Mouse (Mus musculus): ENCODE results near the gene Clmn. TPM values are rescaled to one million over a fixed set of nuclear protein-coding genes. Genes with fewer than 3 reads are reported as not detected.

Gene Clmn
- polyA plus RNA-seq, 1 experiment, result 0.05 TPM

DNA sequence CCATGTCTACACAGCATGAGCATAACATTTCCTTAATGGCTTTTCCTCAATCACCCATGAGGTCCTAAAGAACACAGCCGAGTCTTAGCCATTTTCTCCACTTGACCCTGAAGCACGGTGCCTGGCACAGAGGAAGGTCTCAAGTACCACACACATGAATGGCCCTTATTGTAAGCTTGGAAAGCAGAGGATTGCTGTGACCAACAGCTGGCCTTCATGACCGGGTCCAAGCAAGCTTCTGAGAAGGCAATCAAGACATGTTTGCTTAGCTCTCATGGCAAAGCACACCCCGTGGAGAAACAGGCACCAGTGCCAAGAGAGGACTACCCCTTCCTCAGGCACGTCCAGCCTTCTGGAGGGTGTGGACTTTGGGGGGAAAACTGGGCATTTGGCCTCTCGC, 3.0 kb upstream of the Clmn start:
- Histone ChIP-seq H3K4me3 (ENCODE audit: insufficient read depth, poor library complexity, severe bottlenecking) (no peak overlapping the region), H3ac (ENCODE audit: control insufficient read depth, insufficient read length, low read depth) (no peak overlapping the region), H3K79me3 (ENCODE audit: low read depth) (no peaks in the 10 kb centered on the region), H3K27me3 (ENCODE audit: control insufficient read depth, insufficient read depth, insufficient read length) (peaks cover 29% of the 10 kb centered on the region), H3K79me2 (ENCODE audit: control insufficient read depth, insufficient read depth) (no peaks in the 10 kb centered on the region), H3K36me3 (ENCODE audit: control insufficient read depth, insufficient read depth) (no peaks in the 10 kb centered on the region)
- TF ChIP-seq MAX (IDR thresholded peaks at IDR 0.05) (no peak), CTCF (IDR thresholded peaks at IDR 0.05; ENCODE audit: control insufficient read depth, insufficient read depth, insufficient read length) (no peak), MYOD1 (IDR thresholded peaks at IDR 0.05; ENCODE audit: control insufficient read depth, insufficient read length, low read depth) (no peak), USF1 (IDR thresholded peaks at IDR 0.05; ENCODE audit: low read depth) (no peak), CEBPB (IDR thresholded peaks at IDR 0.05; ENCODE audit: low read depth) (no peak), MYOG (IDR thresholded peaks at IDR 0.05; ENCODE audit: control insufficient read depth, extremely low read depth, insufficient read length) (no peak), FOSL1 (IDR thresholded peaks at IDR 0.05; ENCODE audit: insufficient read depth, low read length, poor library complexity, severe bottlenecking) (no peak)

- TF ChIP-seq MYOD1 (IDR thresholded peaks at IDR 0.05; ENCODE audit: control insufficient read depth, insufficient read length, low read depth) (no peak), USF1 (IDR thresholded peaks at IDR 0.05; ENCODE audit: low read depth) (no peak), FOSL1 (IDR thresholded peaks at IDR 0.05; ENCODE audit: insufficient read depth, low read length, poor library complexity, severe bottlenecking) (no peak), MAX (IDR thresholded peaks at IDR 0.05) (no peak), CTCF (IDR thresholded peaks at IDR 0.05; ENCODE audit: control insufficient read depth, insufficient read depth, insufficient read length) (no peak), MYOG (IDR thresholded peaks at IDR 0.05; ENCODE audit: control insufficient read depth, extremely low read depth, insufficient read length) (no peak), CEBPB (IDR thresholded peaks at IDR 0.05; ENCODE audit: low read depth) (no peak)
- no peaks in the 10 kb centered on the region for H3K79me2 ChIP-seq (ENCODE audit: control insufficient read depth, insufficient read depth)
- H3ac ChIP-seq (ENCODE audit: control insufficient read depth, insufficient read length, low read depth), result no peak overlapping the region
- H3K36me3 ChIP-seq (ENCODE audit: control insufficient read depth, insufficient read depth), result no peaks in the 10 kb centered on the region
- H3K79me3 ChIP-seq (ENCODE audit: low read depth), result no peaks in the 10 kb centered on the region
- H3K4me3 ChIP-seq (ENCODE audit: insufficient read depth, poor library complexity, severe bottlenecking), result no peak overlapping the region
- peaks cover 38% of the 10 kb centered on the region for H3K27me3 ChIP-seq (ENCODE audit: control insufficient read depth, insufficient read depth, insufficient read length)
These were observed 275 bp upstream of the Clmn start for GRCm38 (mm10) chr12:104865166-104865535.

- TF ChIP-seq FOSL1 (IDR thresholded peaks at IDR 0.05; ENCODE audit: insufficient read depth, low read length, poor library complexity, severe bottlenecking) (no peak), MYOG (IDR thresholded peaks at IDR 0.05; ENCODE audit: control insufficient read depth, extremely low read depth, insufficient read length) (no peak), CTCF (IDR thresholded peaks at IDR 0.05; ENCODE audit: control insufficient read depth, insufficient read depth, insufficient read length) (no peak), MYOD1 (IDR thresholded peaks at IDR 0.05; ENCODE audit: control insufficient read depth, insufficient read length, low read depth) (no peak), MAX (IDR thresholded peaks at IDR 0.05) (no peak), CEBPB (IDR thresholded peaks at IDR 0.05; ENCODE audit: low read depth) (no peak), USF1 (IDR thresholded peaks at IDR 0.05; ENCODE audit: low read depth) (no peak)
These were observed 1.2 kb downstream of the Clmn start for GRCm38 (mm10) chr12:104863653-104864052.

GRCm38 (mm10) chr12:104859140-104859539, 5.7 kb downstream of the Clmn start:
- Histone ChIP-seq H3K27me3 (ENCODE audit: control insufficient read depth, insufficient read depth, insufficient read length) (peaks cover 32% of the 10 kb centered on the region), H3K4me3 (ENCODE audit: insufficient read depth, poor library complexity, severe bottlenecking) (no peak overlapping the region), H3ac (ENCODE audit: control insufficient read depth, insufficient read length, low read depth) (no peak overlapping the region), H3K79me2 (ENCODE audit: control insufficient read depth, insufficient read depth) (no peaks in the 10 kb centered on the region), H3K79me3 (ENCODE audit: low read depth) (no peaks in the 10 kb centered on the region), H3K36me3 (ENCODE audit: control insufficient read depth, insufficient read depth) (no peaks in the 10 kb centered on the region)
- TF ChIP-seq USF1 (IDR thresholded peaks at IDR 0.05; ENCODE audit: low read depth), result no peak
- no peak for TF ChIP-seq MYOG (IDR thresholded peaks at IDR 0.05; ENCODE audit: control insufficient read depth, extremely low read depth, insufficient read length)
- TF ChIP-seq MAX (IDR thresholded peaks at IDR 0.05), result no peak
- TF ChIP-seq CTCF (IDR thresholded peaks at IDR 0.05; ENCODE audit: control insufficient read depth, insufficient read depth, insufficient read length), result no peak
- no peak for TF ChIP-seq FOSL1 (IDR thresholded peaks at IDR 0.05; ENCODE audit: insufficient read depth, low read length, poor library complexity, severe bottlenecking)
- no peak for TF ChIP-seq CEBPB (IDR thresholded peaks at IDR 0.05; ENCODE audit: low read depth)
- TF ChIP-seq MYOD1 (IDR thresholded peaks at IDR 0.05; ENCODE audit: control insufficient read depth, insufficient read length, low read depth), result no peak

More at GRCm38 (mm10) chr12:104863653-104864052, 1.2 kb downstream of the Clmn start:
- no peaks in the 10 kb centered on the region for H3K79me3 ChIP-seq (ENCODE audit: low read depth)
- no peak overlapping the region for H3ac ChIP-seq (ENCODE audit: control insufficient read depth, insufficient read length, low read depth)
- H3K27me3 ChIP-seq (ENCODE audit: control insufficient read depth, insufficient read depth, insufficient read length), result peaks cover 38% of the 10 kb centered on the region
- no peak overlapping the region for H3K4me3 ChIP-seq (ENCODE audit: insufficient read depth, poor library complexity, severe bottlenecking)
- no peaks in the 10 kb centered on the region for H3K36me3 ChIP-seq (ENCODE audit: control insufficient read depth, insufficient read depth)
- no peaks in the 10 kb centered on the region for H3K79me2 ChIP-seq (ENCODE audit: control insufficient read depth, insufficient read depth)

GRCm38 (mm10) chr12:104858732-104859131, 6.1 kb downstream of the Clmn start:
- H3ac ChIP-seq (ENCODE audit: control insufficient read depth, insufficient read length, low read depth), result no peak overlapping the region
- no peaks in the 10 kb centered on the region for H3K79me3 ChIP-seq (ENCODE audit: low read depth)
- TF ChIP-seq MAX (IDR thresholded peaks at IDR 0.05) (no peak), USF1 (IDR thresholded peaks at IDR 0.05; ENCODE audit: low read depth) (no peak), CTCF (IDR thresholded peaks at IDR 0.05; ENCODE audit: control insufficient read depth, insufficient read depth, insufficient read length) (no peak), MYOD1 (IDR thresholded peaks at IDR 0.05; ENCODE audit: control insufficient read depth, insufficient read length, low read depth) (no peak), CEBPB (IDR thresholded peaks at IDR 0.05; ENCODE audit: low read depth) (no peak), FOSL1 (IDR thresholded peaks at IDR 0.05; ENCODE audit: insufficient read depth, low read length, poor library complexity, severe bottlenecking) (no peak), MYOG (IDR thresholded peaks at IDR 0.05; ENCODE audit: control insufficient read depth, extremely low read depth, insufficient read length) (no peak)
- no peaks in the 10 kb centered on the region for H3K36me3 ChIP-seq (ENCODE audit: control insufficient read depth, insufficient read depth)
- no peak overlapping the region for H3K4me3 ChIP-seq (ENCODE audit: insufficient read depth, poor library complexity, severe bottlenecking)
- H3K27me3 ChIP-seq (ENCODE audit: control insufficient read depth, insufficient read depth, insufficient read length), result peaks cover 31% of the 10 kb centered on the region
- no peaks in the 10 kb centered on the region for H3K79me2 ChIP-seq (ENCODE audit: control insufficient read depth, insufficient read depth)

DNA sequence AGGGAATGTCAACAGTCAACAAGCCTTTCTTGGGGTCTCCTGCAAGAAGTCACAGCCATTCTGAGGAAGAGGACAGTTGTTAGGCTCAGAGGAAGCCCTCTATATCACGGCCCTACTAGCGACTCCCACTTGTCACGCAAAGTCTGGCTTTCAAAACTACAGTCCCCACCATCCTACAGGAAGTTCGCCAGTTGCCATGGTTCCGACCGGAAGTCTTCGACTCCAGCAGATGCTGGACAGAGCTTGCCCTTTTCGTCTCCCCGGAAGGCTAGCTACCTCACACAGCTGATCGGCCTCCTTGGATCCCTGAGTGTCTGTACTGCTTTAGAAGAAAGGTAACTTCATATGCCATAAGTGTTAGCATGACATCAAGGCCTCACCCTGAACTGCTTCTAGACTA, 7.3 kb downstream of the Clmn start:
- H3K27me3 ChIP-seq (ENCODE audit: control insufficient read depth, insufficient read depth, insufficient read length), result peaks cover 29% of the 10 kb centered on the region
- no peak for TF ChIP-seq FOSL1 (IDR thresholded peaks at IDR 0.05; ENCODE audit: insufficient read depth, low read length, poor library complexity, severe bottlenecking)
- TF ChIP-seq MAX (IDR thresholded peaks at IDR 0.05), result no peak
- no peak for TF ChIP-seq MYOG (IDR thresholded peaks at IDR 0.05; ENCODE audit: control insufficient read depth, extremely low read depth, insufficient read length)
- TF ChIP-seq CEBPB (IDR thresholded peaks at IDR 0.05; ENCODE audit: low read depth), result no peak
- no peak overlapping the region for H3ac ChIP-seq (ENCODE audit: control insufficient read depth, insufficient read length, low read depth)
- no peak overlapping the region for H3K4me3 ChIP-seq (ENCODE audit: insufficient read depth, poor library complexity, severe bottlenecking)
- H3K79me3 ChIP-seq (ENCODE audit: low read depth), result no peaks in the 10 kb centered on the region
- H3K79me2 ChIP-seq (ENCODE audit: control insufficient read depth, insufficient read depth), result no peaks in the 10 kb centered on the region
- no peaks in the 10 kb centered on the region for H3K36me3 ChIP-seq (ENCODE audit: control insufficient read depth, insufficient read depth)
